Mouse (Mus musculus) liver, adult 2 months (tissue): Measurements from ENCODE around the gene Dclk2.

Experiments
- CTCF ChIP-seq: fragments of 200-500 bp; IDR thresholded peaks from 2 replicates; pipeline ENCODE4 v1.5.1; 2011; ENCODE audit warnings: low read depth, low read length, control low read depth
- POLR2A ChIP-seq: fragments of 200-500 bp; IDR thresholded peaks from 2 replicates; pipeline ENCODE4 v1.6.1; 2011; ENCODE audit warnings: low read length, control low read depth; ENCODE audit not compliant: insufficient read depth; ENCODE audit errors: extremely low read depth

GRCm38 (mm10) chr3:86745348-86745747, 175.3 kb downstream of the Dclk2 start:
- TF ChIP-seq CTCF (no peak), POLR2A (no peak)
